14 mouse cellular contexts compared by ENCODE assay signal in genomic region chr12:113305973-113306372, GRCm38 (mm10).
"Had no signal": no experiment of that assay in that cellular context is flagged by ENCODE, and none has a peak within 500 bp of the region (broad histone marks: within the 10 kb centered on the region; RNA-seq: fewer than 3 reads in every experiment).

No protein-coding gene starts in this region.

- ATAC-seq: midbrain, embryonic 15.5 days had no signal

- H3K4me2 ChIP-seq: lung, embryonic 14.5 days; midbrain, embryonic 11.5 days; midbrain, embryonic 13.5 days; midbrain, embryonic 15.5 days; neural tube, embryonic 12.5 days; stomach, embryonic 15.5 days had no signal

- H3K27me3 ChIP-seq: midbrain, embryonic 13.5 days; midbrain, embryonic 15.5 days; neural tube, embryonic 12.5 days; stomach, embryonic 15.5 days had no signal

- H3K27ac ChIP-seq: midbrain, embryonic 13.5 days; midbrain, embryonic 15.5 days; neural tube, embryonic 12.5 days; stomach, embryonic 15.5 days had no signal

- H3K9me3 ChIP-seq: megakaryocyte, embryonic 14.5 days; midbrain, embryonic 13.5 days; midbrain, embryonic 15.5 days; neural tube, embryonic 12.5 days; stomach, embryonic 15.5 days had no signal

- DNase-seq: lung, adult 18-20 months; lung, embryonic 14.5 days; lung, postnatal 10 days; lung, postnatal 4 days; right cerebral cortex, postnatal 14 days; thymus, adult 18-20 months; thymus, postnatal 14 days; thymus, postnatal 36 days had no signal

- H3K4me3 ChIP-seq: megakaryocyte, embryonic 14.5 days; midbrain, embryonic 13.5 days; midbrain, embryonic 15.5 days; neural tube, embryonic 12.5 days; stomach, embryonic 15.5 days had no signal

- H3K9ac ChIP-seq: lung, embryonic 14.5 days; midbrain, embryonic 13.5 days; midbrain, embryonic 15.5 days; neural tube, embryonic 12.5 days; stomach, embryonic 15.5 days had no signal

- H3K4me1 ChIP-seq: midbrain, embryonic 13.5 days; midbrain, embryonic 15.5 days; neural tube, embryonic 12.5 days; stomach, embryonic 15.5 days had no signal

- H3K36me3 ChIP-seq: midbrain, embryonic 13.5 days; midbrain, embryonic 15.5 days; neural tube, embryonic 12.5 days; stomach, embryonic 15.5 days had no signal
